Mouse (Mus musculus) large intestine, adult 2 months (tissue): ENCODE measurements around the gene Nr5a2. TPM values are rescaled to one million over a fixed set of nuclear protein-coding genes. Genes with fewer than 3 reads are reported as not detected.

Experiments
- DNase-seq: peaks from one replicate; pipeline ENCODE4 v3.0.0-alpha.2; 2012; ENCODE audit warnings: low read depth, low spot score
- WGBS: fragments of 180-500 bp; shearing (Covaris S2); methylation state at CpG from one replicate; pipeline ENCODE4 v1.1.7; 2018; 5-methylcytosine and 5-hydroxymethylcytosine counted together
- polyA plus RNA-seq: library from polyadenylated mRNA; depleted of rRNA; stranded (reverse); fragments of >200 nt; gene quantifications from 2 replicates; pipeline ENCODE4 v1.2.3, GENCODE M21; 2012; rRNA removed

Gene Nr5a2
- 13.6 and 21.0 TPM in 2 replicates for polyA plus RNA-seq

DNA sequence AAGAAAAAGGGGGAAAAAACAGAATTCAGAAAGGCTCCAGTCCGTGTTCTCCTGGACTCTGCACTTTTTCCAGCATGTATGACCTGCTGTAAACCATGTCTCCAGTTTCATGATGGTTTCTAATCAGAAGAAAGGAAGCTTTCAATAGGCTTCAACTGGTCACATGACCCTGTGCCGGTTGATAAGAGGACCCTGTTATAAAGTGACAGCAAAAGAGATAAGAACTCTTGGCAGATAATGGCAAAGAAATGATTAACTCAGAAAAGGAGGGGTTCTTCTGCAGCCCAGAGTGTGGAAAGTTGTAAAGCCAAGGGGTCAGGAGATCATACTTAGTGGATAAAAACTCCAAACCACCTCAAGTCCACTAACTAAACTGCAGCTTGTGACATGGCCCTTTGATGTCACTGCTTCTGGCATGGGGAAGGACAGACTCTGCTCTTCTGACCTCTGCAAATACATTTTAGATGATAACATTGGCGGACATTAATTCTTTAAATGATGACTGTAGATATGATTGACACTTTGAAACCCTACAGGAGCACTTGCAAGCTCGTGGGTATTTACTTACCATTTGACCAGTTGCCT lies at the start of gene Nr5a2:
TSS of gene Nr5a2 (minus strand) at position 21 of the 585 bp plus-strand sequence.
- DNase-seq, result peak; percentile 98
- WGBS, result 15% methylated on average over 4 of the region's 4 CpGs

- WGBS, result 42% methylated on average over 6 of the region's 6 CpGs
- DNase-seq, result no peak
Observed at GRCm38 (mm10) chr1:137008726-137009239, 48.5 kb upstream of the Nr5a2 start.

- WGBS, result 96% methylated on average over 1 of the region's 1 CpGs
- no peak for DNase-seq
Observed at GRCm38 (mm10) chr1:137003816-137004215, 43.6 kb upstream of the Nr5a2 start.

DNA sequence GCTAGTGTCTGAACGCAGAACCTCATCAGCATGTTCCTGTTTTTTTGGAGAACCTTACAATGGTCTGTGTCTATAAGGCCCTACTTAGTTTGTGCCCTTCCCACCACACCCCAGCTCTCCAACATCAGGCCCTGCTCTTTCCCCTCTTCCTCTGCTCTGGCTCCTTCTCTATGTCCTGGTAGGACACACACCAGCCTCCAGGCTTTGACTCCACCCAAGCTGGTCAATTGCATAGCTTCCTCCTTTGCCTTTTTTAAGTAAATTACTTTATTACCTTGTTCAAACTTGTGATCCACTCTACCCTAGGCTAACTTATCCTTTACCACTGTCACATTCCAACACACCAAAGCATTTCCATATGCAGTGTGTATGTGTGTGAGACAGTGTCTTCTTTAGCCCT lies 42.9 kb upstream of the Nr5a2 start:
- WGBS, result 66% methylated on average over 1 of the region's 1 CpGs
- DNase-seq, result no peak

GRCm38 (mm10) chr1:136991762-136992352 lies 31.6 kb upstream of the Nr5a2 start:
- peak; percentile 67 for DNase-seq
- WGBS, result 12% methylated on average over 8 of the region's 8 CpGs

DNA sequence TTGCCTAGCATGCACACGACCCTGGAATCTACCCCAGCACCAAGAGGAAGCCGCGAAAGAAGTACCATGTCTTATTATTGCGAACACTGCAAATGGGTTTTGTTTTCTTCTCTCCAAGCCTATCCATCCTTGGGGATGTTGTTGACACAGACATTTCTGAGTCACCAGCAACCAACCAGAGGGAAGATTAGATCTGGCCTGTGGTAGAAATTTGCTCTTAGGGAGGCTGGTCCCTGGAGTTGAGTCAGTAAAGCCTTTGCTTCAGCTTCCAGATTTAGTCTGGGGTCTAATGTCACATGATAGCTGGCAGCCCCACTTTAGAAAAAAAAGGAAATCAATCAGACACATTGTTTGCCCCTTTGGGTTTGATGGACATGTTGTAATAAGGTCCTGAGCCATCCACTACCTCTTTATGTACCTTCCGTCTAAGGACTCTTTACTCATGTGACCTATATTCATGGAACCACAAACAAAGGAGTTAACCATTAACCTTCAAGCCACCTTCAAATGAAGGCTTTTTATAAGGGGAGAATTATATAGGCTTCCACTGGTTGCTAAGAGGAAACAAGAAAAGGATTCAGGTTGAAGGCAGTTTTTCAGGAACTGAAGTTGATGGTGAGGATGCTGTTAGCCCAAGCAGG lies 20.1 kb upstream of the Nr5a2 start:
- DNase-seq, result no peak
- 58% methylated on average over 5 of the region's 5 CpGs for WGBS

DNA sequence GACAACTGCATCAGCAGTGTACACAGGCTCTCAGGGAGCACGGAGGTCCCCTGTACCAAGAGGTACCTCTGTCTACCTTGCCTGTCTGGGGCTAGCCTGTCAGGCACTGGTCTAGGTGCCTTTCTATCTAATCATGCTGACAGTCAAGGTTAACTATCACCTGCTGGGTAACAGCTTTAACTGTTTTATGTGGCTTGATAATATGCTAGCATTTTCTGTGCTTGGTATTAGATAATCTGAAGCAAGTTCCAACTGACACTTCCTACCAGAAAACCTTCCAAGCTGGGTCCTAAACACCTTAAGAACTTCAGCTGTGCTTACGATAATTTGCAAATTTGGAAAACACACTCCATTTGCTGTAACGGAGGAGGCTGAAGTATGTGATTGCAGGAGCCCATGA lies 17.6 kb upstream of the Nr5a2 start:
- no peak for DNase-seq
- WGBS, result 76% methylated on average over 3 of the region's 3 CpGs

DNA sequence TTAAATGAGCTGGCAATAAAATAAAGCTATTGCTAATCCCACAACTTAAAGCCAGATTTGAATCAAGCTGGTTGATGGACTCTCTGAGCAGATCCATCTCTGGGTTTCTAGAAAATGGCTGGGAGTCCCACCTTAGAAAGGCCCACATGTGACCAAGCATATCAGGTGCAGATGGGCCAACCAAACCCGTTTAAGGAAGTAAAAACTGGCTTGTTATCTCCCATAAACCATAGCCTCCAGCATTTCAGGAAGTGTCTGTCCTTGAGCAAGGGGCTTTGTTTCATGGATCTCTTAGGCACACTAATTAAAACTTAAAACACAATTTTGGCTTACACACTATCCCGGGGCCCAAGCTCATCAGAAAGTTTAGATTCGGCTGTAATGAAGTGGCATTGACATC lies 13.8 kb upstream of the Nr5a2 start:
- WGBS, result 49% methylated on average over 3 of the region's 3 CpGs
- no peak for DNase-seq

DNA sequence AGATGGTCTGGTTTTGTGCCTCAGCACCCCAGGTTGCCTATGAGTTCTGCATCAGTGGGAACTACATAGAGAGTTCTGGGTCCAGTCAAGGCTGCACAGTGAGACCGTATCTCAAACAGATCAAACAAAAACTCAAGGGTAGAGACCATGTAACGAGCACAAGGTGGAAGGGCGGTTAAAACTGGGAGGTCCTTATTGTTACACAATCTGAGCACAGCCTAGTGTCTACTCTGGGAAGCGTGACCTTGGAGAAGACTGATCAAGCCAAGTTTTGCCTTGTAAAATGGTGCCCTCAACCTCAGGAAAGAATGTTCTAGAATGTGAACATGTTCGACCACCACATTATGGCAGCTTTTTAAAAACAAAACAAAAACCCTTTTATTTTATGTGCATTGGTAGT lies 12.8 kb upstream of the Nr5a2 start:
- WGBS, result 64% methylated on average over 5 of the region's 5 CpGs
- no peak for DNase-seq

DNA sequence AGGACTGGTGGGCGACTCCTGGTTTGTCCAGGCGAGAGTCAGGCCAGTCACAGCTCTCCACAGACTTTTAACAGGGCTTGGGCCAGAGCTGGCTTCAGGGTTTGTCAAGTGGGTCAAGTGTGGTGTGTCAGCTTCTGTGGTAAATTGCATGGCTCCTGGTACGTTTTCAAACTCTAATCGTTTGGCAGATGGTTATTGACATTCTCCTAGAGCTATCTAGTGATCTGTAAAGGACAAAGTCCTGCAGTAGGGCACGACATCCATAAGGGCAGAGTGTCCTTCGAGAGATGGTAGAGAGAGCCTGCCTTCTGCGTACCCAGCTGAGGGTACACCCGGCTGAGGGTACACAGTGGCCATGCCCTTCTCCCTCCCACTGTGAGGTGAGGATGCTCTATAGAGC lies 10.7 kb upstream of the Nr5a2 start:
- 74% methylated on average over 8 of the region's 8 CpGs for WGBS

GRCm38 (mm10) chr1:136966728-136967386 lies 6.6 kb upstream of the Nr5a2 start:
- 34% methylated on average over 12 of the region's 12 CpGs for WGBS
- no peak for DNase-seq

More for the DNA sequence above, 10.7 kb upstream of the Nr5a2 start:
- DNase-seq, result no peak

- no peak for DNase-seq
Observed at GRCm38 (mm10) chr1:136959491-136959890, 757 bp downstream of the Nr5a2 start.

GRCm38 (mm10) chr1:136958666-136959065 lies 1.6 kb downstream of the Nr5a2 start:
- DNase-seq, result no peak
- 7% methylated on average over 9 of the region's 9 CpGs for WGBS

More at GRCm38 (mm10) chr1:136959491-136959890, 757 bp downstream of the Nr5a2 start:
- 26% methylated on average over 1 of the region's 1 CpGs for WGBS

GRCm38 (mm10) chr1:136958185-136958584 lies 2.1 kb downstream of the Nr5a2 start:
- WGBS, result 3% methylated on average over 11 of the region's 13 CpGs
- DNase-seq, result no peak

DNA sequence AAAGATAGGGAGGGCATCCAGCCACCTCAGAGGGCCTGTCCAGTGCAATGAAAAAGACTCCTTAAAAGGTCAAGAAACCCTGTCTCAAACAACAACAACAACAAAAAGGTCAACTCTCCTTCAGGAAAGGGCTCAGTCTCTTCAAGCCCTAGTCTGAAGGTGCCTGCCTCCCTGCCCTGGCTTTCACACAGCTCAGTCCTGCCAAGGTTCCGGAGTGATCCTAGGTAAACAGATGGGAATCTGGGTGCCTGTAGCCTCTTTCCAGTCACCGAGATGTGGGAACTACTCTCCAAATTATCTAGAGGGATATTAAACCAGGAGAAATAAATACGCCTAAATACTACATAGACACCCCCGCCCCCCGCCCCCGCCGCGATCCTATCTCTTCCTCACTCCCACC lies 2.6 kb downstream of the Nr5a2 start:
- 16% methylated on average over 8 of the region's 8 CpGs for WGBS
- DNase-seq, result no peak

DNA sequence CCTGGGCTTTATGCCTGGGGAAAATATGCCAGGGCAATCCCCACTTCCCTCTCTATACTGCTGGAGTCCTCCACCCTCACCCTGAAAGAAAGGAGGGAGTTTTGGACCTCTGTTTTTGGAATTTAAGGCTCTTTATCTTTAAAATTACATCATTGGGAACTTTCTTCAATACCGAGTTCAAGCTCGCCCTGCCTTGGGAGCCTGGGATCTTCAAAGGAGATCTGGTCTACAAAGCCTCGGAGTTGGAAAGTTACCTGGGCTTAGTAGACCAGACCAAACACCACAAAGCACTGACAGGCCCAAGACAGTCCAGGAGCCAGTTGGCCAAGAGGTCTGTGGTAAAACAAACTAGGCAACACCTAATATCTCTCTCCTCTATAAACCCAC lies 6.1 kb downstream of the Nr5a2 start:
- WGBS, result 42% methylated on average over 3 of the region's 3 CpGs
- DNase-seq, result no peak

DNA sequence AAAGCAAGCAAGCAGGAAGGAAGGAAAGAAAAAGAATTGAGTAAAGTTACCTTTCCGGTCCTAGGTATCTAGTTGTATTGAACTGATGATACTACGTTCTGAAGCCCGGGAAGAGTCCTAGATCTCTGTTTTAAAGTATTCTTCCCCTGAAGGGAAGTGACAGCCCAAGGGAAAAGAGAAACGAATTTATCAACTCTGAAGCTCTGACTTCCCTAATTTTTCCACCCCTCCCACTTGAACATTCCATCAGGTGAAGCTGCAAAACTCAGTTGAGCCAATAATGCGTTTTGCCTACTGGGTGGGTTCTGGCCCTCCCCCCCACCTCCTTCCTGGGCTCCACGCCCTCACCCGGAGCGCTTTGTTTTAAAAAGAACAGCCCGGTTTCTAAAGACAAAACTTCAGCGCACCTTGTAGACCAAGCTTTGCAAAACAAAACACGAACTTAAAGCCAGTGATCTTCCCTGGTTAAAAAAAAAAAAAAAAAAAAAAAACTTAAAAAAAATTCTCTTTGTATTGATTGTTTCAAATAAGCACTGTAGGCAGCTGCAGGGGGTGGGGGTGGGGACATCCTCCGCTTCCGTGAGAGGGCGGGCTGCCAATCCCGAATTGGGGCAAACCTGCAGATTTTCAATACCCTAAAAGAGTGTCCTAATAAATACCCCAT lies 6.7 kb downstream of the Nr5a2 start:
- no peak for DNase-seq
- 14% methylated on average over 15 of the region's 15 CpGs for WGBS

- 4% methylated on average over 39 of the region's 39 CpGs for WGBS
- no peak for DNase-seq
Observed at GRCm38 (mm10) chr1:136952609-136953311, 7.5 kb downstream of the Nr5a2 start.

GRCm38 (mm10) chr1:136951946-136952531 lies 8.2 kb downstream of the Nr5a2 start:
- 11% methylated on average over 21 of the region's 21 CpGs for WGBS

More at GRCm38 (mm10) chr1:136951946-136952531, 8.2 kb downstream of the Nr5a2 start:
- no peak for DNase-seq
